ENCODE assay signal across 8 mouse cellular contexts in the genomic region with DNA sequence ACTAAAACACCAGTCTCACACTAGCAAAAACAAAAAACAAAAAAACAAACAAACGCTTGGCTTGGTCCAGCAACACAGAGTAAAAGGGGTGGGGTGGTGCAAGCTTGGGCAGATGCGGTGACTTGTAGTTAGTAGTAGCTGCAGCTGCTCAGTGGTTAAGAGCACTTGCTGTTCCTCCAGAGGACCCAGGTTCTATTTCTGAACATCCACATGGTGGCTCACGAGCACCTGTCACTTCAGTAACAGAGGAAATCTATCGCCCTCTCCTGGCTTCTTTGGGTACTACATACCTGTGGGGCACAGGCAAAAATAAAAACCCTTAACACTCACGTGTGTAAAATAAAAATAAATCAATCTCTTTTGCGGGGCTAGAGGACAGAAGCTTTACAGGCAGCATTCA. TPM values are rescaled to one million over a fixed set of nuclear protein-coding genes. Genes with fewer than 3 reads are reported as not detected.
DNase-seq lines count a peak whose midpoint lies in the region; ATAC-seq and TF ChIP-seq lines count a peak whose summit lies in the region.
"Had no signal": no experiment of that assay in that cellular context is flagged by ENCODE, and none has a peak within 500 bp of the region (broad histone marks: within the 10 kb centered on the region; RNA-seq: fewer than 3 reads in every experiment).

No protein-coding gene starts in this region.

- H3K4me2 ChIP-seq in midbrain, embryonic 14.5 days (ENCODE audit: low read length) = no peak overlapping the region
- H3K4me2 ChIP-seq in midbrain, embryonic 15.5 days = no peak overlapping the region
- no peak overlapping the region for H3K4me2 ChIP-seq in intestine, embryonic 15.5 days (replicated peaks)
- no peak overlapping the region for H3K4me2 ChIP-seq in liver, embryonic 13.5 days

- 45% methylated on average over 6 of the region's 6 CpGs for WGBS in midbrain, embryonic 14.5 days
- 36% methylated on average over 6 of the region's 6 CpGs for WGBS in midbrain, embryonic 15.5 days
- 46% methylated on average over 6 of the region's 6 CpGs for WGBS in intestine, embryonic 15.5 days
- 33% methylated on average over 6 of the region's 6 CpGs for WGBS in liver, embryonic 13.5 days (ENCODE audit: insufficient replicate concordance)

- H3K4me1 ChIP-seq in midbrain, embryonic 14.5 days (ENCODE audit: control insufficient read depth, insufficient read depth, low read length) = no peaks in the 10 kb centered on the region
- H3K4me1 ChIP-seq in midbrain, embryonic 15.5 days = no peaks in the 10 kb centered on the region
- H3K4me1 ChIP-seq in intestine, embryonic 15.5 days (replicated peaks) = no peaks in the 10 kb centered on the region
- H3K4me1 ChIP-seq in liver, embryonic 13.5 days (replicated peaks) = no peaks in the 10 kb centered on the region

- POLR2A ChIA-PET in Patski (lab: Charles Lee) = interaction anchor here (0.7 to 2.0 kb wide), 4 partner anchors 14 to 103 kb away, joined by 3 to 5 read pairs (median 3); no protein-coding TSS in a partner anchor

- no peak overlapping the region for H3K9ac ChIP-seq in midbrain, embryonic 14.5 days (replicated peaks; ENCODE audit: low read length)
- no peak overlapping the region for H3K9ac ChIP-seq in midbrain, embryonic 15.5 days
- no peak overlapping the region for H3K9ac ChIP-seq in intestine, embryonic 15.5 days
- H3K9ac ChIP-seq in liver, embryonic 13.5 days = no peak overlapping the region

- in situ Hi-C loops in Patski (cut with MboI; ENCODE audit: low pct_unique_long_range_greater_than_20kb) = no loop called here

- no peaks in the 10 kb centered on the region for H3K27me3 ChIP-seq in midbrain, embryonic 14.5 days (ENCODE audit: control insufficient read depth, insufficient read depth, low read length)
- no peaks in the 10 kb centered on the region for H3K27me3 ChIP-seq in midbrain, embryonic 15.5 days (replicated peaks)
- no peaks in the 10 kb centered on the region for H3K27me3 ChIP-seq in Patski
- no peaks in the 10 kb centered on the region for H3K27me3 ChIP-seq in intestine, embryonic 15.5 days (replicated peaks)
- no peaks in the 10 kb centered on the region for H3K27me3 ChIP-seq in liver, embryonic 13.5 days

- no peaks in the 10 kb centered on the region for H3K9me3 ChIP-seq in midbrain, embryonic 14.5 days (ENCODE audit: control insufficient read depth, low read length)
- no peaks in the 10 kb centered on the region for H3K9me3 ChIP-seq in midbrain, embryonic 15.5 days
- no peaks in the 10 kb centered on the region for H3K9me3 ChIP-seq in intestine, embryonic 15.5 days
- no peaks in the 10 kb centered on the region for H3K9me3 ChIP-seq in liver, embryonic 13.5 days (replicated peaks)

- peak; percentile 70 for DNase-seq in midbrain, embryonic 14.5 days
- DNase-seq in Patski (ENCODE audit: low read depth, low spot score) = no peak
- peak; percentile 12 for DNase-seq in cerebellum, adult 9-11 months
- DNase-seq in liver, embryonic 13.5 days = peak; percentile 8
- peak; percentile 40 for DNase-seq in right cerebral cortex, postnatal 4 days

- H3K36me3 ChIP-seq in midbrain, embryonic 14.5 days (ENCODE audit: control insufficient read depth, insufficient read depth, low read length) = no peaks in the 10 kb centered on the region
- H3K36me3 ChIP-seq in midbrain, embryonic 15.5 days (replicated peaks) = no peaks in the 10 kb centered on the region
- H3K36me3 ChIP-seq in intestine, embryonic 15.5 days = no peaks in the 10 kb centered on the region; the same call in 1 of the 2 replicates
- H3K36me3 ChIP-seq in liver, embryonic 13.5 days = no peaks in the 10 kb centered on the region

- no peak overlapping the region for H3K27ac ChIP-seq in midbrain, embryonic 14.5 days (replicated peaks; ENCODE audit: low read depth, low read length)
- no peak overlapping the region for H3K27ac ChIP-seq in midbrain, embryonic 15.5 days
- no peak overlapping the region for H3K27ac ChIP-seq in intestine, embryonic 15.5 days
- H3K27ac ChIP-seq in liver, embryonic 13.5 days = no peak overlapping the region

- ATAC-seq in midbrain, embryonic 14.5 days (ENCODE audit: low FRiP score, low TSS enrichment) = no peak
- no peak for ATAC-seq in midbrain, embryonic 15.5 days (replicated peaks)
- ATAC-seq in Patski = no peak
- peak; percentile 36; the same call in 1 of the 2 replicates for ATAC-seq in intestine, embryonic 15.5 days
- ATAC-seq in liver, embryonic 13.5 days (ENCODE audit: low read depth) = no peak

- CTCF ChIA-PET in Patski (lab: Charles Lee) = interaction anchor here (0.8 to 12.2 kb wide), 20 partner anchors 11 to 133 kb away, joined by 3 to 169 read pairs (median 4); partner anchors contain the start of gene Zfp90

- TF ChIP-seq CTCF in Patski (IDR thresholded peaks at IDR 0.05) = peak; percentile 89

- no peak overlapping the region for H3K4me3 ChIP-seq in midbrain, embryonic 14.5 days (replicated peaks; ENCODE audit: low read depth, low read length)
- no peak overlapping the region for H3K4me3 ChIP-seq in midbrain, embryonic 15.5 days
- H3K4me3 ChIP-seq in intestine, embryonic 15.5 days (replicated peaks) = no peak overlapping the region
- no peak overlapping the region for H3K4me3 ChIP-seq in liver, embryonic 13.5 days (replicated peaks)

RNA-seq across cellular contexts. Expression of gene Cdh3, which starts 23.8 kb away (rescaled TPM):
- 0.22 and 0.23 TPM in 2 replicates for polyA plus RNA-seq in midbrain, embryonic 14.5 days (2014; fragmentation: Nextera tagmentation; extraction: Ambion mirVana)
- polyA plus RNA-seq in midbrain, embryonic 15.5 days (2015; fragmentation: Nextera tagmentation; extraction: Ambion mirVana) = 0.80 and 1.1 TPM in 2 replicates
- 81.9 TPM for polyA plus RNA-seq in Patski (2021)
- 16.2 and 17.5 TPM in 2 replicates for polyA plus RNA-seq in intestine, embryonic 15.5 days (2015; fragmentation: Nextera tagmentation; extraction: Ambion mirVana)
- polyA plus RNA-seq in liver, embryonic 13.5 days (2015; fragmentation: Nextera tagmentation; extraction: Ambion mirVana) = 2.5 and 2.8 TPM in 2 replicates

RNA-seq across cellular contexts. Expression of gene 6030452D12Rik, which starts 34.1 kb away (rescaled TPM):
- polyA plus RNA-seq in midbrain, embryonic 14.5 days (2014; fragmentation: Nextera tagmentation; extraction: Ambion mirVana) = not detected in 2 replicates
- polyA plus RNA-seq in midbrain, embryonic 15.5 days (2015; fragmentation: Nextera tagmentation; extraction: Ambion mirVana) = not detected in 2 replicates
- not detected for polyA plus RNA-seq in Patski (2021)
- not detected in 2 replicates for polyA plus RNA-seq in intestine, embryonic 15.5 days (2015; fragmentation: Nextera tagmentation; extraction: Ambion mirVana)
- not detected in 2 replicates for polyA plus RNA-seq in liver, embryonic 13.5 days (2015; fragmentation: Nextera tagmentation; extraction: Ambion mirVana)
- polyA plus RNA-seq: stomach, embryonic 16.5 days had no signal

RNA-seq across cellular contexts. Expression of gene Gm10073, which starts 38.8 kb away (rescaled TPM):
- polyA plus RNA-seq in midbrain, embryonic 14.5 days (2014; fragmentation: Nextera tagmentation; extraction: Ambion mirVana) = 6.4 and 8.2 TPM in 2 replicates
- polyA plus RNA-seq in midbrain, embryonic 15.5 days (2015; fragmentation: Nextera tagmentation; extraction: Ambion mirVana) = 5.7 and 9.6 TPM in 2 replicates
- 34.6 TPM for polyA plus RNA-seq in Patski (2021)
- polyA plus RNA-seq in intestine, embryonic 15.5 days (2015; fragmentation: Nextera tagmentation; extraction: Ambion mirVana) = 15.5 and 20.2 TPM in 2 replicates
- 12.0 and 12.4 TPM in 2 replicates for polyA plus RNA-seq in liver, embryonic 13.5 days (2015; fragmentation: Nextera tagmentation; extraction: Ambion mirVana)
